Mouse (Mus musculus) thymus, postnatal 14 days (tissue): ENCODE results near the gene Hnrnpa0.
"Not testable (repeated sequence)": the region's sequence is repeated elsewhere in the genome, so short reads cannot be mapped to it uniquely, and the experiment has no call there.

Experiments used
- DNase-seq: peaks from one replicate; pipeline ENCODE4 v3.0.0; 2021

The Hnrnpa0 gene

GRCm38 (mm10) chr13:58128396-58128767, at the start of gene Hnrnpa0:
Gene Hnrnpa0, minus strand, starts transcription at chr13:58128556.
- peak; percentile 97 for DNase-seq

DNA sequence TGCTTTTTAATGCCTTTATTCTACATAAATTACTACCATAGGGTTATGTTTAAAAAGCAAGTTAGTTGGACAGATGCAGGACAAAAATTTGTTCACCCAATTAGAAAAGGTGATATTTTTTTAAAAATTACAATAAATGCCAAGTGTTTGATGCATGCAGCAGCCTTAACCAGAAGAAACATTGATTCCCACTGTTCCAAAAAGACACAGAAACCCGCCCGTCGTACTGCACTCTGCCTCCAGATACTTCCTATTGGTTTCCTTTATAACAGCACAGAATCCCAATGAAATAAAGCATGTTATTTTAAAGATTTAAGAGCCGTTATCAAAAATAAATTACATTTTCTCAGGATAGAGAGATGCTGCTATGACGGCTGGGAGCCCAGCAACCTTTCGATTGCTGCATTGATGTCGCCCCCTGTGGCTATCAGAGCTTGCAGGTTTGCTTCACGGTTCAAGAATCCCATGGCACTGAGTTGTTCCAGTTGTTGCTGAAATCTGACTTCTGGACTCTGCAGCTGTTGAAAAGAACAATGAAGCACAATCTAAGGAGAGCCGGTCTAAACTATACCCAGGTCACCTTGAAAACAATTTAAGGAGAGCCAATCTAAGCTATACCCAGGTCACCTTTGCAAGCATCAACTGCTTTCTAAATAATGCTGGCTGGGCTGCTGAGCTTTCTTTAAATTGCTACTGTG, 49.3 kb upstream of the Hnrnpa0 start:
- peak; percentile 97 for DNase-seq

GRCm38 (mm10) chr13:58176105-58176504, 47.7 kb upstream of the Hnrnpa0 start:
- no peak for DNase-seq

- no peak for DNase-seq
These were observed 39.8 kb upstream of the Hnrnpa0 start for GRCm38 (mm10) chr13:58168119-58168518.

DNA sequence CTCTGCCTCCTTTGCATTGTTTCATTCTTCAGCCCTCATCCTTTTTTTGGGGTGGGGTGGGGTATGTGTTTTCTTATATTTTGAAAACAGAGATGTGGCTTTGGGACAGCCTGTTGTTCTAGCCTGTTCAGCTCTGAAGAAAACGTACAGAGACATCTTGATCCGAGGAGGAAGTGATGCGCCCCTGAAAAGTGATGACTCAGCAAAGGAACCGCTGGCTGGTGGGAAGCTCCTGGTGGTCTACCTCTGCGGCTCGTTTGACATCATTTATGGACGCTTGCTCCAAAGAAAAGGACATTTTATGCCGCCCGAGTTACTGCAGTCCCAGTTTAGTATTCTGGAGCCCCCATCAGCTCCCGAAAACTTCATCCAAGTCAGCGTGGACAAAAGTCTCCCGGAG, 35.0 kb upstream of the Hnrnpa0 start:
- no peak for DNase-seq

GRCm38 (mm10) chr13:58160761-58161160, 32.4 kb upstream of the Hnrnpa0 start:
- DNase-seq: no peak

DNA sequence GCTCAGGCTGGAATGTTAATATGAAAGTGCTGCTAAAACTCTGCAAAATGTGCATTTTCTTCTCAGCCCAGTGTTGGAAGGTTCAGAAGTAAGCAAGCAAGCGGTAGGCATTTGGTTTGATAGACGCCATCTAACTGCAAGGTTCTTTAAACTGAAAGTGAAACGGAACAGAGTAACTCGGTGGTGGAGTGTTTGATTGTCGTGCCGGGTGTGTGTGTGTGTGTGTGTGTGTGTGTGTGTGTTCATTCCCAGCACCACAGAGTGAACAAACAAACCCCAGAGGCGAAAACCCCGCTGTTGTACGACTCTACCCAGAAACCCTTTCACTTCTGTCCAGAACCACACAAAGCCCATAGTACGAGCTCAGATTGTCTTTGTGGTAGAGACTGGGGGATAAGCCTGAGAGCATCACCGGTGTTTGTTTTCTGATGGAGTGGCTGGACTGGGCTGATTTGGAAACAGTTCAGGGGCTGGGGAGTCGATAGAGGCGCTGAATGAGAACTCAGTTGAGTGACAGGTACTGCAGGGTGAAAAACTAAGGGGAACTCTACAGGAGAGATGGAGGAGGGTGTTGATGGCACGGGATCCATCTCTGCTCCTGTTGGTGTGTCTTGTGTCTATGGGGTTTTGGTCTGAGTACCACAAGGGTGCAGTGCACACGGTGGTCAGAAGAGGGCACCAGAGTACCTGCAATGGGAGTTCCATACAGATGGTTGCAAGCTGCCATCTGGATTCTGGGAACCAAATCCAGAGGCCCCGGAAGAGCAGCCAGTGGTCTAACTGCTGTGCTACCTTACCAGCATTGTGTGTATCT, 29.9 kb upstream of the Hnrnpa0 start:
- DNase-seq: peak; percentile 90

DNA sequence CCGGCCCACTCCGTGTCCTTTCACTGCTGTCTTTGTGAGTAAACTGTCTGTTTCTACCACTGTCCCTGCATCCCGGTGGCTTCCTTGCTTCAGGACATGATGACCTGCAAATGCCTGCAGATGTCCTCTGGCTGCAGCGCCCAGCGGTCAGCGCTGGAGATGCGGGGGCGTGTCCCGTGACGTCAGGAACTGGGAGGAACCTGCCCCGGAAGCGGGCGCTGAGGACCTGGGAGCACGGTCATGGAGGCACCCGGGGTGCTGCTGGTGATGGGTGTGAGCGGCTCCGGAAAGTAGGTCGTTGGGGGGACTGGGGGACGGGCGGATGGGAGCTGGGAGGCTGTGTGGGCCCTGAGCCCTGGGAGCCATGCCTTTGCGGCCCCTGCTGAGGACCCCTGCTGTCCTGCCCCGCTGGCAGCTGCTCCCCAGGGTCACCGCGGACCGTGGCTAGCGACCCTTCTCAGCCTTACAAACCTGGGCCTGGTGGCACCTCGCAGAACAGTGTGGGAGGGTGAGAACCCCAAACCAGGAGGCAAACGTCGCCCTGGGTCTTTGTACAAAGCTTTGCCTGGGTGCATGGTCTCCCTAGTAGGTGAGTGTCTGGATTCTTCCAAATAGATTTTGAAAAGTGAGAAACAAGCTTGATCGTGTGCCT, 29.2 kb upstream of the Hnrnpa0 start, which contains the start of gene Idnk:
Gene Idnk, plus strand, starts transcription at position 203 of the 652 bp plus-strand sequence.
- DNase-seq: peak; percentile 88

DNA sequence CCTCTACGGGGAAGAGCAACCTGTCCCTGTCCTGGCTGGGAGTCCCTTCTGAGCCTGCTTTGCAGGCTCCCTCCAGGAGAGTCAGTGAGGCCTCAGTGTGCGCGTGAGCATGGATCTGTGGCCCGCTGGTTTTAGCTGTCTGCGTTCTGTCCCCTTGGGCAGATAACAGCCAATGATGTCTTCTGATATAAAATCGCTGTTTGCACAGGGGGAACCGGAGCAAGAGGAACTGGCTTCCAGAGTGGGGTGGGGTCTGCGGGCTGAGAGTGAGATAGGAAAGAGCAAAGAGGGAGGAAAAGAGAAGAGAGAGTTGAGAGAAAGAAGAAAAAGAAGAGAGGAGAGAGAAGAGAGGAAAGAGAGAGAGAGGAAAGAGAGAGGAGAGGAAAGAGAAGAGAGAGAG, 28.7 kb upstream of the Hnrnpa0 start:
- DNase-seq: peak; percentile 25

GRCm38 (mm10) chr13:58156031-58156430, 27.7 kb upstream of the Hnrnpa0 start:
- peak; percentile 40 for DNase-seq

- no peak for DNase-seq
These were observed 22.1 kb upstream of the Hnrnpa0 start for GRCm38 (mm10) chr13:58150442-58150841.

- no peak for DNase-seq
These were observed 21.3 kb upstream of the Hnrnpa0 start for GRCm38 (mm10) chr13:58149629-58150028.

- no peak for DNase-seq
These were observed 20.7 kb upstream of the Hnrnpa0 start for GRCm38 (mm10) chr13:58149033-58149558.

DNA sequence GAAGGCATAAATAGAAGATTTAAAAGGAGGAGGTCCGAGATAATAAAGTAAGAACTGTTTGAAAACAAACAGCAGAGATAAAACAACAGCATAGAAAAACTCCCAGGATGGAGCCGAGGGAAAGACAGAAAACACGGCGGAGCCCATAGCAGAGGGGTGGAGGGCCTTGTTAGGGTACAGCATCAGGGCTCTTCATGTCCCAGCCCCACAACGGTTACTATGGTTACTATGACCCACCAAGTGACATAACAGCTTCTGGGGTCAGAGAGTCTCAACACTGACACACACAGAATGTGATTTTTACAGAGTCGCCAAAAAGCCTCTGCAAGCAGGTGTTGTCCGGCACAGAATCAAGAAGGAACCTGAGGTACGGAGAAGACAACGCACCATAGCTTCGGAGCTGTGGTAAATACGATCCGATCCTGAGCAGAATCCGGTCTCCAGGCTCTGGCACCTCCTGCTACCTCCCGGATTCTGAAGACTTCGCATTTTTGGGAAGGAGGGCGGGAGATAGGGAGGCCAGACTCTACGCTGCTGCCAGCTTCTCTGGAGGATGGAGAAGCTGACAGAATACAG, 20.0 kb upstream of the Hnrnpa0 start:
- DNase-seq: peak; percentile 47

GRCm38 (mm10) chr13:58147760-58148159, 19.4 kb upstream of the Hnrnpa0 start:
- DNase-seq: no peak

GRCm38 (mm10) chr13:58146603-58147002, 18.2 kb upstream of the Hnrnpa0 start:
- not testable (repeated sequence) for DNase-seq

DNA sequence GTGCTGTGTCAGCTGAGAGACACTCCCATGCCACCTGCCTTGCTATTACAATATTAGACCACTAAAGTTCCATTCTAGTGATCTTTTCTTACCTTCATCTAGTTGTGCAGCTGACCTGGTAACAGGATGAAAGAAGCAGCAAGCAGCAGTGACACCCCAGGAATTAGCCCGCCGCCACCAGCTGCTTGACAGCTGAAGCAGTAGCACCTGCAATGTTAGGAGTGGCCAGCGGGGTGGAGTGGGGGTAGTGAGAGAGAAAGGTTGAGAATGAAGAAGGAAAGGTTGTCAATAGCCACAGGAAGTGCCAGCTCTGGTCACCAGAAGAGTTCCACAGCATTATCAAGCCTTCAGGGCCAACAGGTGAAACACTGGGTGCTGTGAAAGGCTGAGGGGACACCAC, 3.3 kb upstream of the Hnrnpa0 start:
- no peak for DNase-seq

DNA sequence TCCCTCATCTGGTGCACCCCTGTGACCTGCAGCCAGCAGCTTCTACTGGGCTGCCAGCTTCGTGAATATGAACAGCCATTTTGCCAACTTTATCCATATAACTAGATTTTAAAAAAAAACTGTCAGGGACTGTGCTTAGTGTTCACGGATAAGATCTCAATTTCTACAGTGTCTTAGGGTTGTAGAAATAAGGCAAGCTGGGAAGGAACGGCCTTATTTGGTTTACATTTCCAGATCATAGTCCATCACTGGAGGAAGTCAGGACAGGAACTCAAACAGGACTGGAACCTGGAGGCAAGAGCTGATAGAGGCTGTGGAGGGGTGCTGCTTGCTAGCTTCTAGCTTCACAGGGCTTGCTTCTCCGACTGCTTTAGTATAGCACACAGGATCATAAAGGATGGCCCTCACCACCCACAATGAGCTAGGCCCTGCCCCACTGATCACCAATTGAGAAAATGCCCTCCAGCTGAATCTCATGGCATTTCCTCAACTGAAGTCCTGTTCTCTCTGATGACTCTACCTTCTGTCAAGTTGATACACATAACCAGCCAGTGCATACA, 1.4 kb upstream of the Hnrnpa0 start:
- DNase-seq: no peak

DNA sequence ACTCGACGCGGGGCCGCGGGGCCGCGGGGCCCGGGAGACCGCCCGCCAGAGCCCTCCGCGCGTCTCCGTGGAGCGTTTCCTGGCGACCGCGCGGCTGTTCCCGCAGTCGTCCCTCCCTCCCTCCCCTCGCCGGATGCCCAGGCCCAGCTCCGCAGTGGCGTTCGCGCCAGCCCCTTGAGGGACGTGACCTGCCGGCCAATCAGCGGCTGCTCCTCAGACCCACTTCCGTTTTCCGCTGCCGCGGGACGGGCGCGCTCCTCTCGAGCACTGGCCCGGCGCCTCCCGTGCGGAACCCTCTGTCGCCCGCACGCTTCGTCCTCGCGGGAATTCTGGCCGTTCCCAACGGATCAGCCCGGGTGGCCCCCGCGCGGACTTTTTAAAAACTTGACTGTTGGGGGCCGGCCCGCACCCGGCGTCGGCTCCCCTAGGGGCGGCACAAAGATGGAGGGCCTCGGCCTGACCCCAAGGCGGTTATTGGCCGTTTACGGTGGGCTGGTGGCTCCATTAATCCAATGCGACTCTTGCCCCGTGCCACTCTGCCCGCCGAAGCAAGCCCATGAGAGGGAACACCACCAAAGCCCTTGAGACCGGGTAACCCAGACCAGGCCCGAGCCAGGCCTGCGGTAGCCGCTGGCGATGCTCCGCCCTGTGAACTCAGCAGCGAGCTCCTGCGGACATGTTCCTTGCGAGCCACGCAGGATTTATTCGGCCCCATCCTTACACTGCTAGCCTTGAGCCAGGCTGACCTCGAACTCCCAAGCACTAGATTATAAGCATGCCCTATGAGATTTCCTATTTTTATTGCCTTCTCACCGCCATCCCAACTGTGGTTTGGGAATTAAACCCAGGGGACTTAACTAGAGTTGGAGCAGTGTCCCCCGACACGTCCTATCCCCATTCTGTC, 664 bp upstream of the Hnrnpa0 start:
- peak; percentile 95 for DNase-seq

DNA sequence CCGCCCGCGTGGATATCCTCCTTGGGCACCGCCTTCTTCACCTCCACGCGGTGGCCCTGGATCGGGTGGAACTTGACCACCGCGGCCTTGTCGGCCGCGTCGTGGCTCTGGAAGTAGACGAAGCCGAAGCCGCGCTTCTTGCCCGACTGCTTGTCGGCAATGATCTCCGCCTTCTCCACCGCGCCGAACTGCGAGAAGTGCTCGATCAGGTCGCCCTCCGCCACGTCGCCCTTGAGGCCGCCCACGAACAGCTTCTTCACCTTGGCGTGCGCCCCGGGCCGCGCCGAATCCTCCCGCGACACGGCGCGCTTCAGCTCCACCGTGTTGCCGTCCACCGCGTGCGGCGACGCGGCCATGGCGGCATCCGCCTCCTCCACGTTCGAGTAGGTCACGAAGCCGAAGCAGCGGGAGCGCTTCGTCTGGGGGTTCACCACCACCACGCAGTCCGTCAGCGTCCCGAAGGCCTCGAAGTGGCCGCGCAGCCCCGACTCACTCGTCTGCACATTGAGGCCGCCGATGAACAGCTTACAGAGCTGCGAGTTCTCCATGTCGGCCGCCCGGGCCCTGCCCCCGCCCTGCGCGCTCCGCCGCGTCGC, 492 bp downstream of the Hnrnpa0 start:
- DNase-seq: no peak
